Mouse (Mus musculus) myocyte (in vitro differentiated cells): ENCODE results near the gene S100a4. TPM values are rescaled to one million over a fixed set of nuclear protein-coding genes. Genes with fewer than 3 reads are reported as not detected.
A peak's percentile ranks its signal among the peaks of the same experiment; 100 is the strongest.

Experiments used
- H3K27me3 ChIP-seq: one replicate; pipeline ENCODE4 v1.6.1; 2011; ENCODE audit not compliant: control insufficient read depth, insufficient read depth, insufficient read length
- H3K36me3 ChIP-seq: one replicate; pipeline ENCODE4 v1.6.1; 2011; ENCODE audit not compliant: control insufficient read depth, insufficient read depth
- H3K4me2 ChIP-seq: one replicate; pipeline ENCODE4 v1.6.1; 2011; ENCODE audit warnings: low read depth, control low read depth
- H3K4me3 ChIP-seq: one replicate; pipeline ENCODE4 v1.5.1; 2011; ENCODE audit warnings: mild to moderate bottlenecking, control low read depth, moderate library complexity
- H3K79me2 ChIP-seq: one replicate; pipeline ENCODE4 v1.6.1; 2011; ENCODE audit not compliant: control insufficient read depth, insufficient read depth
- H3ac ChIP-seq: one replicate; pipeline ENCODE4 v1.6.1; 2011; ENCODE audit not compliant: control insufficient read depth, insufficient read length
- CEBPB ChIP-seq: IDR thresholded peaks from 2 replicates; pipeline ENCODE4 v1.6.1; 2011; ENCODE audit warnings: mild to moderate bottlenecking, moderate library complexity; ENCODE audit not compliant: poor library complexity, insufficient read depth, severe bottlenecking
- E2F4 ChIP-seq: IDR thresholded peaks from one replicate; pipeline ENCODE4 v1.6.1; 2011; ENCODE audit warnings: mild to moderate bottlenecking, control low read depth, moderate library complexity; ENCODE audit not compliant: insufficient read depth
- MAX ChIP-seq: IDR thresholded peaks from one replicate; pipeline ENCODE4 v1.6.1; 2011; ENCODE audit warnings: low read depth, mild to moderate bottlenecking, control low read depth
- MYOD1 ChIP-seq, 3 experiments: IDR thresholded peaks; one replicate each; pipeline ENCODE4 v1.6.1; 2011; ENCODE audit warnings: control low read depth in 2 of 3, low read depth in 2 of 3, mild to moderate bottlenecking in 2 of 3, moderate library complexity in 1 of 3; ENCODE audit not compliant: insufficient read length in 2 of 3, control insufficient read depth in 1 of 3
- MYOG ChIP-seq, 3 experiments: IDR thresholded peaks; one replicate each; pipeline ENCODE4 v1.6.1; 2011; ENCODE audit warnings: control low read depth in 2 of 3, low read depth in 2 of 3, mild to moderate bottlenecking in 2 of 3; ENCODE audit not compliant: insufficient read length in 2 of 3, control insufficient read depth in 1 of 3, insufficient read depth in 1 of 3
- POLR2A ChIP-seq: IDR thresholded peaks from one replicate; pipeline ENCODE4 v1.6.1; 2011; ENCODE audit warnings: low read depth, mild to moderate bottlenecking, control low read depth, moderate library complexity; ENCODE audit not compliant: insufficient read length
- POLR2AphosphoS2 ChIP-seq: IDR thresholded peaks from one replicate; pipeline ENCODE4 v1.6.1; 2011; ENCODE audit warnings: low read depth, control low read depth; ENCODE audit not compliant: insufficient read length
- REST ChIP-seq: IDR thresholded peaks from one replicate; pipeline ENCODE4 v1.6.1; 2011; ENCODE audit warnings: mild to moderate bottlenecking, control low read depth, moderate library complexity; ENCODE audit not compliant: insufficient read depth, insufficient read length
- SRF ChIP-seq: IDR thresholded peaks from one replicate; pipeline ENCODE4 v1.6.1; 2011; ENCODE audit warnings: low read depth; ENCODE audit not compliant: control insufficient read depth, insufficient read length
- TCF12 ChIP-seq: IDR thresholded peaks from one replicate; pipeline ENCODE4 v1.6.1; 2011; ENCODE audit warnings: mild to moderate bottlenecking, control low read depth; ENCODE audit not compliant: poor library complexity, insufficient read depth, severe bottlenecking
- TCF3 ChIP-seq: IDR thresholded peaks from one replicate; pipeline ENCODE4 v1.6.1; 2011; ENCODE audit warnings: low read depth, control low read depth; ENCODE audit not compliant: insufficient read length
- USF1 ChIP-seq: IDR thresholded peaks from one replicate; pipeline ENCODE4 v1.6.1; 2011; ENCODE audit warnings: low read depth, mild to moderate bottlenecking, control low read depth, moderate library complexity
- polyA plus RNA-seq: library from polyadenylated mRNA; unstranded; fragments of >200 nt; fragmentation: generic; extraction: Trizol; gene quantifications from one replicate; pipeline ENCODE4 v1.2.1, GENCODE M21; 2012; ENCODE audit warnings: missing spikeins

Gene S100a4
- polyA plus RNA-seq, 1 experiment = 3,627 TPM

- peak overlapping the region; percentile 99 for H3K4me3 ChIP-seq
- peaks cover 29% of the 10 kb centered on the region for H3K79me2 ChIP-seq
- no peak overlapping the region for H3ac ChIP-seq
- H3K36me3 ChIP-seq = peaks cover 30% of the 10 kb centered on the region
- TF ChIP-seq REST (no peak), USF1 (no peak), MYOG (IDR thresholded peaks at IDR 0.05; ENCODE audit: control insufficient read depth in 1 of 3, insufficient read depth in 1 of 3, insufficient read length in 2 of 3, low read depth in 2 of 3) (no peak), SRF (no peak), CEBPB (no peak)
- no peaks in the 10 kb centered on the region for H3K27me3 ChIP-seq
- peak overlapping the region; percentile 90 for H3K4me2 ChIP-seq
Measured at GRCm38 (mm10) chr3:90612061-90612460, 8.5 kb downstream of the S100a4 start.

GRCm38 (mm10) chr3:90612728-90613291 lies 9.2 kb downstream of the S100a4 start, which contains the start of gene S100a6:
TSS of gene S100a6 (plus strand) at chr3:90612882.
- no peaks in the 10 kb centered on the region for H3K27me3 ChIP-seq
- H3K79me2 ChIP-seq = peaks cover 29% of the 10 kb centered on the region
- peak within 1 kb of the TSS; percentile 30 for H3ac ChIP-seq
- peak within 1 kb of the TSS; percentile 90 for H3K4me2 ChIP-seq
- peak within 1 kb of the TSS; percentile 99 for H3K4me3 ChIP-seq
- H3K36me3 ChIP-seq = peaks cover 37% of the 10 kb centered on the region
- peak; percentile 62 for TF ChIP-seq USF1
- TF ChIP-seq REST = no peak
- TF ChIP-seq MYOG (IDR thresholded peaks at IDR 0.05; ENCODE audit: control insufficient read depth in 1 of 3, insufficient read depth in 1 of 3, insufficient read length in 2 of 3, low read depth in 2 of 3) = peak in 1 of 3 experiments; percentile 29
- peak in 1 of 3 experiments; percentile 22 for TF ChIP-seq MYOD1 (IDR thresholded peaks at IDR 0.05; ENCODE audit: control insufficient read depth in 1 of 3, insufficient read length in 2 of 3, low read depth in 2 of 3)
- peak; percentile 99 for TF ChIP-seq POLR2AphosphoS2
- peak; percentile 100 for TF ChIP-seq POLR2A
- TF ChIP-seq MAX = no peak

- H3K79me2 ChIP-seq = peaks cover 29% of the 10 kb centered on the region
- TF ChIP-seq MYOG (IDR thresholded peaks at IDR 0.05; ENCODE audit: control insufficient read depth in 1 of 3, insufficient read depth in 1 of 3, insufficient read length in 2 of 3, low read depth in 2 of 3) (no peak), POLR2A (peak; percentile 11)
- peak overlapping the region; percentile 90 for H3K4me2 ChIP-seq
- peak overlapping the region; percentile 99 for H3K4me3 ChIP-seq
- H3K36me3 ChIP-seq = peaks cover 45% of the 10 kb centered on the region
- H3ac ChIP-seq = peak overlapping the region; percentile 30
- H3K27me3 ChIP-seq = no peaks in the 10 kb centered on the region
Measured at GRCm38 (mm10) chr3:90613461-90614147, 10.0 kb downstream of the S100a4 start.

- TF ChIP-seq USF1 (no peak), MYOG (IDR thresholded peaks at IDR 0.05; ENCODE audit: control insufficient read depth in 1 of 3, insufficient read depth in 1 of 3, insufficient read length in 2 of 3, low read depth in 2 of 3) (no peak), MYOD1 (IDR thresholded peaks at IDR 0.05; ENCODE audit: control insufficient read depth in 1 of 3, insufficient read length in 2 of 3, low read depth in 2 of 3) (no peak), SRF (no peak), E2F4 (no peak), TCF3 (no peak), POLR2AphosphoS2 (no peak), TCF12 (no peak), CEBPB (no peak), REST (no peak)
- H3K4me2 ChIP-seq = peak overlapping the region; percentile 90
- H3K4me3 ChIP-seq = peak overlapping the region; percentile 99
Measured at GRCm38 (mm10) chr3:90614148-90614530, 10.6 kb downstream of the S100a4 start.

GRCm38 (mm10) chr3:90614611-90615251 lies 11.2 kb downstream of the S100a4 start:
- no peaks in the 10 kb centered on the region for H3K27me3 ChIP-seq
- peaks cover 29% of the 10 kb centered on the region for H3K79me2 ChIP-seq
- H3ac ChIP-seq = peak overlapping the region; percentile 30
- H3K36me3 ChIP-seq = peaks cover 47% of the 10 kb centered on the region
- H3K4me2 ChIP-seq = peak overlapping the region; percentile 90
- peak overlapping the region; percentile 99 for H3K4me3 ChIP-seq
- TF ChIP-seq SRF (no peak), POLR2A (peak; percentile 54), REST (no peak), POLR2AphosphoS2 (peak; percentile 77), MYOG (IDR thresholded peaks at IDR 0.05; ENCODE audit: control insufficient read depth in 1 of 3, insufficient read depth in 1 of 3, insufficient read length in 2 of 3, low read depth in 2 of 3) (no peak)

More at GRCm38 (mm10) chr3:90614148-90614530, 10.6 kb downstream of the S100a4 start:
- peak overlapping the region; percentile 30 for H3ac ChIP-seq
- no peaks in the 10 kb centered on the region for H3K27me3 ChIP-seq
- peaks cover 29% of the 10 kb centered on the region for H3K79me2 ChIP-seq
- H3K36me3 ChIP-seq = peaks cover 47% of the 10 kb centered on the region
